Mouse (Mus musculus): ENCODE data around the gene Sprn. TPM values are rescaled to one million over a fixed set of nuclear protein-coding genes. Genes with fewer than 3 reads are reported as not detected.

The Sprn gene
- polyA plus RNA-seq, 1 experiment from 2014 or later: 0.08 TPM

DNA sequence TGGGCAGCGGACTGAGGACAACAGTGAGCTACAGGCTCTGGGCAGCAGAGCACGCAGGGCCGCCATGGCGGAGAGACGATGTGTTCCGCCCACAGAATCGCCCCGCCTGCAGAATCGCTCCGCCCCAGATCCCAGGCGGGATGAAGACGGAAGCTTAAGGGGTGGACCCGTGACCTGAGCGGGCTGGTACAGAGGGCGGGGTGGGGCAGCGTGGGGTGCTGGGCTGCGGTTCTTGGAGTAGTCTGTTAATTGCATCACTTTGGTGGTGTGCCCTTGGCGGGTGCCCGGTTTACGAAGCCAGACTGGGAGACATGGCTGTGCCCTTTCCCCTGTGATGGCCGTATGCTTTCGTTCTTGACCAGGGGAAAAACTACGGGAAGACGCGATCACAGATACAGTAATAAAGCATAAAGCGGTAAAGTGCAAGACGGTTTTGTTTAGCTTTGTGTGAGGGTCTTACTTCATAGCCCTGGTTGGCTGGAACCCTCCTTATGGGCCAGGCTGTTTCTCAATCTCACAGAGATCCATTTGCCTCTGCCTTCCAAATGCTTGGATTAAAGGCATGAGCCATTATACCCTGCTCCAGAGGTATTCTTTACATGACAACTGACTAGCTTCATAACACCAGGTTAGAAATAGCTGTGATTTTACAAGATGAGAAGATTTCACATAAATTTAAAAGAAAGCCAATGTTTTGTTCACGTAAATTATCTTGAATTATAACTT, 38.2 kb downstream of the Sprn start, which contains the start of gene Echs1:
Gene Echs1, minus strand, starts transcription at position 148 of the 726 bp plus-strand sequence.
- Histone ChIP-seq H3K4me1 (ENCODE audit: insufficient read depth) (peaks cover 12% of the 10 kb centered on the region), H3K4me3 (ENCODE audit: low read depth, low read length) (peak within 1 kb of the TSS; percentile 78), H3K9me3 (ENCODE audit: low read length) (no peaks in the 10 kb centered on the region), H3K36me3 (replicated peaks; ENCODE audit: insufficient read depth, low read length) (peaks cover 11% of the 10 kb centered on the region; the same call in 1 of the 2 replicates), H3K9ac (replicated peaks) (peak within 1 kb of the TSS; percentile 82), H3K4me2 (ENCODE audit: low read depth, low read length) (peak within 1 kb of the TSS; percentile 98), H3K27ac (ENCODE audit: low read depth) (peak within 1 kb of the TSS; percentile 98), H3K27me3 (ENCODE audit: insufficient read depth, low read length) (no peaks in the 10 kb centered on the region)
- TF ChIP-seq CTCF (IDR thresholded peaks at IDR 0.05; ENCODE audit: low read depth) (no peak), EP300 (IDR thresholded peaks at IDR 0.05; ENCODE audit: low read depth) (peak; percentile 81)
- 3% methylated on average over 27 of the region's 28 CpGs for WGBS (ENCODE audit: insufficient replicate concordance)
- peak; percentile 94 for DNase-seq
- peak; percentile 90 for ATAC-seq

DNA sequence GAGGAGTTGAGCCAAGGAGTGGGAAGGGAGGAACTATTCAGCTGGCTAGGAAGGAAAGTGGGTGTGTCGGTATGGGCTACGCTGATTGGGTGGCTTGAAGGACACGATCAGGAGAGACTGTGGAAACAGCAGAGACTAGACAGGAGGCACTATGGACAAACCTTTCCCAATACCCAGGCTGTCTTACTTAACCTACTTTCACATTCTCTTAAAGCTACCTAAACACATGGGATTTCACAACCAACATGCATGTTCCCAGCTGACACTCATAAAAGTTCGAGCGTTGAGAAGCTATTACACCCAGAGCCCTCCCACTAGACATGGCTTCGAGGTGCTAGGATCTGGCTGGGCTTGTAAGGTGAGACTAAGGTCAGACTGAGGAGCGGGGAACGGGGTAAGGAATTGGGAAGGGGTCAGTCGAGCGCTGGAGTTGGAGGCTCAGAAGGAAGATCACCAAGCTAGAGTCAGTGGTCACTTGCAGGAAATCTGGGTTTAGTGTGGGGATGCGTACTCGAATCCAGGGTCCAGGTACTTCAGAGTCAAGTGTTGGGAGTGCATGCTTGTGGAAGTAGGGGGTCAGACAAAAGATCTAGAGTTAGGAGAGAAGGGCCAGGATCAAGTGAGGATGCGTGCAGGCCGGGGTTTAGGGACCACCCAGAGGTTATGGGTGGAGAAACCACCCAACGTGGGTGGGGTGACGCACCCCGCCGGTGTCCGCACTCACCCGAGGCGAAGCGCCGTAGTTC, 38.9 kb downstream of the Sprn start, which contains the start of gene Paox:
Gene Paox, plus strand, starts transcription at position 217 of the 746 bp plus-strand sequence.
- no peaks in the 10 kb centered on the region for H3K27me3 ChIP-seq (ENCODE audit: insufficient read depth, low read length)
- peaks cover 12% of the 10 kb centered on the region for H3K4me1 ChIP-seq (ENCODE audit: insufficient read depth)
- H3K27ac ChIP-seq (ENCODE audit: low read depth): peak within 1 kb of the TSS; percentile 98
- WGBS (ENCODE audit: insufficient replicate concordance): 2% methylated on average over 23 of the region's 23 CpGs
- peak within 1 kb of the TSS; percentile 82 for H3K9ac ChIP-seq (replicated peaks)
- H3K4me3 ChIP-seq (ENCODE audit: low read depth, low read length): peak within 1 kb of the TSS; percentile 78
- peak; percentile 91 for TF ChIP-seq EP300 (IDR thresholded peaks at IDR 0.05; ENCODE audit: low read depth)
- TF ChIP-seq CTCF (IDR thresholded peaks at IDR 0.05; ENCODE audit: low read depth): peak; percentile 20; the same call in 1 of the 2 replicates
- H3K36me3 ChIP-seq (replicated peaks; ENCODE audit: insufficient read depth, low read length): peaks cover 16% of the 10 kb centered on the region
- no peaks in the 10 kb centered on the region for H3K9me3 ChIP-seq (ENCODE audit: low read length)
- H3K4me2 ChIP-seq (ENCODE audit: low read depth, low read length): peak within 1 kb of the TSS; percentile 98
- DNase-seq (peak; percentile 71), ATAC-seq (peak; percentile 85)

GRCm38 (mm10) chr7:140111943-140112342, 42.7 kb downstream of the Sprn start:
- TF ChIP-seq CTCF (IDR thresholded peaks at IDR 0.05; ENCODE audit: low read depth) (no peak), EP300 (IDR thresholded peaks at IDR 0.05; ENCODE audit: low read depth) (no peak)
- H3K9me3 ChIP-seq (ENCODE audit: low read length): no peaks in the 10 kb centered on the region
- no peak overlapping the region; the same call in 1 of the 2 replicates for H3K27ac ChIP-seq (ENCODE audit: low read depth)
- 58% methylated on average over 3 of the region's 3 CpGs for WGBS (ENCODE audit: insufficient replicate concordance)
- H3K4me3 ChIP-seq (ENCODE audit: low read depth, low read length): no peak overlapping the region
- H3K27me3 ChIP-seq (ENCODE audit: insufficient read depth, low read length): no peaks in the 10 kb centered on the region
- no peak overlapping the region for H3K9ac ChIP-seq (replicated peaks)
- H3K36me3 ChIP-seq (replicated peaks; ENCODE audit: insufficient read depth, low read length): peaks cover 49% of the 10 kb centered on the region
- no peak for DNase-seq
- H3K4me1 ChIP-seq (ENCODE audit: insufficient read depth): peaks cover 9% of the 10 kb centered on the region
- no peak for ATAC-seq
- H3K4me2 ChIP-seq (ENCODE audit: low read depth, low read length): no peak overlapping the region

- TF ChIP-seq CTCF (IDR thresholded peaks at IDR 0.05; ENCODE audit: low read depth) (no peak), EP300 (IDR thresholded peaks at IDR 0.05; ENCODE audit: low read depth) (no peak)
- 70% methylated on average over 4 of the region's 4 CpGs for WGBS (ENCODE audit: insufficient replicate concordance)
- Histone ChIP-seq H3K9me3 (ENCODE audit: low read length) (no peaks in the 10 kb centered on the region), H3K4me2 (ENCODE audit: low read depth, low read length) (no peak overlapping the region), H3K27me3 (ENCODE audit: insufficient read depth, low read length) (no peaks in the 10 kb centered on the region), H3K4me1 (ENCODE audit: insufficient read depth) (peaks cover 13% of the 10 kb centered on the region), H3K4me3 (ENCODE audit: low read depth, low read length) (no peak overlapping the region), H3K27ac (ENCODE audit: low read depth) (no peak overlapping the region), H3K36me3 (replicated peaks; ENCODE audit: insufficient read depth, low read length) (peaks cover 28% of the 10 kb centered on the region), H3K9ac (replicated peaks) (no peak overlapping the region)
- ATAC-seq: no peak
- DNase-seq: no peak
Measured at GRCm38 (mm10) chr7:140104009-140104408, 50.7 kb downstream of the Sprn start.

DNA sequence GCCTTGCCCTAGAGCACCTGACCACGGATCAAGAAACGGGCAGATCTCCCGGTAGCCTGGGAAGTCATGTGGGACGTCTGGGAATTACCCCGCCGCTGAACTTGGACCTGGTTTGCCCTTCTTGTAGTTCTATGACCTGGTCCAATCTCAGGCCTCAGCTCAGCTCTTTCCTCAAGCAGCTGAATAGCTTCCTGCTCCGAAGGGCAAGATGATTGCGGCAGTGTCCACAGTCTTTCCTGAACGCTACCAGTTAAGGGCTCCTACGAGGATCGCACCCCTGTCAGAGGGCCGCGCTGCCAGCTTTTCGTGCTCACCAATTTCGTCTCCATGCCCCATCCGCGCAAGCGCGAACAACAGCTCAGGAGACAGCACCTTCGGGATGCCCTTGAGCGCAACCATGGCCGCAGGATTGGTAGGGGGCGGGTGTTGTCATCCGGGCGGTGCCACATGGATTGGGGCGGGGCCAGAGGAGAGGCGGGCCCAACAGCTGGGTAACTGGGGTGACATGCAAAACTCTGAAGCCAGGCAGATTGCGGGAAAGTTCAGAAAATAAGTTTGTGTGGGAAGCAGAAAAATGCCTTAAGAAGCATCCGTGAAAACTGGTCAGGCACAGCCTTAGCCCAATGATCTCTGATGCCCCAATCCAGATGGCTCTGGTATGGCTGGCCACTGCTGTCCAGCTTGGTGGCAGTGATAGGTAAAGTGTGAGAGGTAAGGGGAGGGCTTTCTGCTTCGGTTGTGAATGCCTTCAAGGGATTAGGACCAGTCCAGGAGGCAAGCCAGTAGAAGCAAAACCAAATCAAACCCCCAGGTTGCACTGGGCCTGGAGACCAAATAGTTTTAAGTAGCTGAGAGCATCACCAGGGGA, 52.5 kb downstream of the Sprn start, which contains the start of gene Fuom:
Gene Fuom, minus strand, starts transcription at position 449 of the 868 bp plus-strand sequence.
- peak within 1 kb of the TSS; percentile 74 for H3K4me2 ChIP-seq (ENCODE audit: low read depth, low read length)

More for the DNA sequence above, 52.5 kb downstream of the Sprn start, which contains the start of gene Fuom:
- Histone ChIP-seq H3K27me3 (ENCODE audit: insufficient read depth, low read length) (no peaks in the 10 kb centered on the region), H3K27ac (ENCODE audit: low read depth) (peak within 1 kb of the TSS; percentile 77), H3K4me3 (ENCODE audit: low read depth, low read length) (peak within 1 kb of the TSS; percentile 50), H3K36me3 (replicated peaks; ENCODE audit: insufficient read depth, low read length) (peaks cover 19% of the 10 kb centered on the region), H3K9me3 (ENCODE audit: low read length) (no peaks in the 10 kb centered on the region), H3K4me1 (ENCODE audit: insufficient read depth) (peaks cover 13% of the 10 kb centered on the region), H3K9ac (replicated peaks) (peak within 1 kb of the TSS; percentile 63)
- WGBS (ENCODE audit: insufficient replicate concordance): 3% methylated on average over 30 of the region's 30 CpGs
- peak; percentile 94 for ATAC-seq
- TF ChIP-seq CTCF (IDR thresholded peaks at IDR 0.05; ENCODE audit: low read depth) (0 out of 2 replicates have a peak, but pooled peaks have one; percentile 2), EP300 (IDR thresholded peaks at IDR 0.05; ENCODE audit: low read depth) (no peak)
- peak; percentile 89 for DNase-seq

Measured in liver, postnatal 0 days (tissue).